Mouse (Mus musculus) erythroblast, embryonic 14.5 days (primary cell): ENCODE measurements around the gene Cyb5r2.

ENCODE experiments used
- GATA1 ChIP-seq: IDR thresholded peaks from 2 replicates; pipeline ENCODE4 v1.6.1; 2012; ENCODE audit warnings: low read length, inconsistent platforms, mixed read lengths
- TAL1 ChIP-seq: IDR thresholded peaks from 3 replicates; pipeline ENCODE4 v1.6.1; 2012; ENCODE audit warnings: low read length, inconsistent platforms, mixed read lengths

GRCm38 (mm10) chr7:107702461-107703380 is 55.1 kb downstream of the Cyb5r2 start:
- TF ChIP-seq TAL1, result no peak
- no peak for TF ChIP-seq GATA1
